Mouse (Mus musculus) ES-E14 (cell line): ENCODE data around the gene Gm17655.

Experiments used
- MAFK ChIP-seq: IDR thresholded peaks from 2 replicates; pipeline ENCODE4 v1.6.1; 2014; ENCODE audit warnings: mild to moderate bottlenecking, low read depth, low read length, inconsistent platforms; ENCODE audit not compliant: insufficient read depth
- ZC3H11A ChIP-seq: IDR thresholded peaks from 2 replicates; pipeline ENCODE4 v1.6.1; 2012; ENCODE audit warnings: low read depth, mild to moderate bottlenecking, inconsistent platforms, low read length, borderline replicate concordance
- ZNF384 ChIP-seq: IDR thresholded peaks from 2 replicates; pipeline ENCODE4 v1.6.1; 2012; ENCODE audit warnings: low read depth, low read length, inconsistent platforms

- no peak for TF ChIP-seq ZNF384
- TF ChIP-seq MAFK = no peak
- no peak for TF ChIP-seq ZC3H11A
These were observed 34.0 kb upstream of the Gm17655 start for GRCm38 (mm10) chr5:110106140-110106871.
